Mouse (Mus musculus) olfactory bulb, adult 2 months (tissue): ENCODE data around the gene Atp2a1.

Source experiments
- CTCF ChIP-seq: fragments of 200-500 bp; IDR thresholded peaks from 2 replicates; pipeline ENCODE4 v1.5.1; 2012; ENCODE audit warnings: low read depth, mild to moderate bottlenecking, low read length, moderate library complexity; ENCODE audit not compliant: insufficient read depth
- POLR2A ChIP-seq: fragments of 200-500 bp; IDR thresholded peaks from 2 replicates; pipeline ENCODE4 v1.6.1; 2012; ENCODE audit warnings: mild to moderate bottlenecking, low read depth, low read length, moderate library complexity; ENCODE audit not compliant: insufficient read depth

- TF ChIP-seq CTCF (no peak), POLR2A (no peak)
These were observed 22.8 kb downstream of the Atp2a1 start for GRCm38 (mm10) chr7:126440134-126440533.
